Mouse (Mus musculus) kidney, embryonic 16.5 days (tissue): ENCODE data around the gene Zfp865. TPM values are rescaled to one million over a fixed set of nuclear protein-coding genes. Genes with fewer than 3 reads are reported as not detected.

ENCODE experiments used
- ATAC-seq: fragments of 200-750 bp; cut with Nextera tagmentation; 2 replicates; pipeline ENCODE4 v1.8.0; 2017; ENCODE audit warnings: moderate TSS enrichment; ENCODE audit not compliant: low FRiP score, low TSS enrichment
- H3K27ac ChIP-seq: fragments of 300-500 bp; sonication (generic); 2 replicates; pipeline ENCODE4 v1.5.1; 2014; ENCODE audit warnings: low read length
- H3K27me3 ChIP-seq: fragments of 300-500 bp; sonication (generic); 2 replicates; pipeline ENCODE4 v1.6.1; 2014; ENCODE audit warnings: low read length, control low read depth, mixed read lengths; ENCODE audit not compliant: insufficient read depth
- H3K36me3 ChIP-seq: fragments of 300-500 bp; sonication (generic); 2 replicates; pipeline ENCODE4 v1.6.1; 2014; ENCODE audit warnings: low read length, control low read depth, mixed read lengths; ENCODE audit not compliant: insufficient read depth
- H3K4me1 ChIP-seq: fragments of 300-500 bp; sonication (generic); 2 replicates; pipeline ENCODE4 v1.6.1; 2014; ENCODE audit warnings: low read length, control low read depth, mixed read lengths; ENCODE audit not compliant: insufficient read depth
- H3K4me2 ChIP-seq: fragments of 300-500 bp; sonication (generic); replicated peaks from 2 replicates; pipeline ENCODE4 v1.6.1; 2014; ENCODE audit warnings: low read depth, low read length
- H3K4me3 ChIP-seq: fragments of 300-500 bp; sonication (generic); 2 replicates; pipeline ENCODE4 v1.5.1; 2014; ENCODE audit warnings: mild to moderate bottlenecking, low read length
- H3K9ac ChIP-seq: fragments of 300-500 bp; sonication (generic); replicated peaks from 2 replicates; pipeline ENCODE4 v1.6.1; 2014; ENCODE audit warnings: low read length
- H3K9me3 ChIP-seq: fragments of 300-500 bp; sonication (generic); 2 replicates; pipeline ENCODE4 v1.6.1; 2016; ENCODE audit warnings: low read length, control low read depth
- WGBS: fragments of 180-500 bp; shearing (Covaris S2); extraction: QIAGEN DNeasy Blood & Tissue Kit; methylation state at CpG from one replicate; pipeline ENCODE4 v1.1.7; 2014; 5-methylcytosine and 5-hydroxymethylcytosine counted together
- polyA plus RNA-seq: library from polyadenylated mRNA; unstranded; fragments of >200 nt; fragmentation: Nextera tagmentation; extraction: Ambion mirVana; gene quantifications from 2 replicates; pipeline ENCODE4 v1.2.1, GENCODE M21; 2015

Gene Zfp865
- polyA plus RNA-seq, 1 experiment from 2014 or later, result 6.6 TPM

GRCm38 (mm10) chr7:5030554-5031275, 10.5 kb downstream of the Zfp865 start:
- WGBS, result 83% methylated on average over 63 of the region's 63 CpGs
- H3K36me3 ChIP-seq, result peaks cover 92% of the 10 kb centered on the region

GRCm38 (mm10) chr7:5031496-5031895, 11.3 kb downstream of the Zfp865 start:
- Histone ChIP-seq H3K9me3 (peaks cover 51% of the 10 kb centered on the region), H3K27ac (no peak overlapping the region), H3K27me3 (no peaks in the 10 kb centered on the region), H3K9ac (no peak overlapping the region), H3K4me2 (no peak overlapping the region), H3K4me3 (no peak overlapping the region), H3K4me1 (no peaks in the 10 kb centered on the region), H3K36me3 (peaks cover 94% of the 10 kb centered on the region)
- ATAC-seq, result 0 out of 2 replicates have a peak, but pooled peaks have one; percentile 4
- 84% methylated on average over 46 of the region's 46 CpGs for WGBS

More at GRCm38 (mm10) chr7:5030554-5031275, 10.5 kb downstream of the Zfp865 start:
- peaks cover 46% of the 10 kb centered on the region for H3K9me3 ChIP-seq
- H3K27me3 ChIP-seq, result no peaks in the 10 kb centered on the region
- H3K4me1 ChIP-seq, result no peaks in the 10 kb centered on the region
- H3K4me2 ChIP-seq, result no peak overlapping the region
- H3K4me3 ChIP-seq, result no peak overlapping the region
- no peak overlapping the region for H3K9ac ChIP-seq
- no peak overlapping the region for H3K27ac ChIP-seq
- ATAC-seq, result no peak

GRCm38 (mm10) chr7:5033818-5034217, 13.6 kb downstream of the Zfp865 start, which contains the start of gene 4632433K11Rik:
Gene 4632433K11Rik (plus strand): TSS chr7:5034118.
- WGBS, result 92% methylated on average over 3 of the region's 3 CpGs
- no peak within 1 kb of the TSS for H3K4me2 ChIP-seq
- peaks cover 46% of the 10 kb centered on the region for H3K9me3 ChIP-seq
- ATAC-seq, result no peak
- H3K4me3 ChIP-seq, result no peak within 1 kb of the TSS
- H3K9ac ChIP-seq, result no peak within 1 kb of the TSS
- peaks cover 7% of the 10 kb centered on the region; the same call in 1 of the 2 replicates for H3K4me1 ChIP-seq
- H3K27me3 ChIP-seq, result no peaks in the 10 kb centered on the region
- H3K27ac ChIP-seq, result no peak within 1 kb of the TSS
- H3K36me3 ChIP-seq, result peaks cover 75% of the 10 kb centered on the region

GRCm38 (mm10) chr7:5035628-5036027, 15.5 kb downstream of the Zfp865 start:
- Histone ChIP-seq H3K9ac (no peak overlapping the region), H3K4me1 (peaks cover 16% of the 10 kb centered on the region; the same call in 1 of the 2 replicates), H3K27ac (no peak overlapping the region), H3K9me3 (peaks cover 28% of the 10 kb centered on the region), H3K36me3 (peaks cover 57% of the 10 kb centered on the region), H3K4me3 (no peak overlapping the region), H3K27me3 (no peaks in the 10 kb centered on the region), H3K4me2 (no peak overlapping the region)
- ATAC-seq, result no peak
- WGBS, result 94% methylated on average over 17 of the region's 17 CpGs

- Histone ChIP-seq H3K9me3 (peaks cover 23% of the 10 kb centered on the region), H3K9ac (no peak overlapping the region), H3K27me3 (no peaks in the 10 kb centered on the region), H3K36me3 (peaks cover 53% of the 10 kb centered on the region), H3K4me3 (no peak overlapping the region), H3K4me1 (peaks cover 16% of the 10 kb centered on the region; the same call in 1 of the 2 replicates), H3K27ac (no peak overlapping the region), H3K4me2 (no peak overlapping the region)
- no peak for ATAC-seq
- 94% methylated on average over 9 of the region's 9 CpGs for WGBS
These were observed 16.0 kb downstream of the Zfp865 start for GRCm38 (mm10) chr7:5036136-5036535.

GRCm38 (mm10) chr7:5037026-5037425, 16.9 kb downstream of the Zfp865 start:
- Histone ChIP-seq H3K4me3 (no peak overlapping the region), H3K36me3 (peaks cover 47% of the 10 kb centered on the region), H3K27ac (no peak overlapping the region), H3K4me2 (no peak overlapping the region), H3K9ac (no peak overlapping the region), H3K9me3 (peaks cover 14% of the 10 kb centered on the region), H3K27me3 (no peaks in the 10 kb centered on the region), H3K4me1 (peaks cover 16% of the 10 kb centered on the region; the same call in 1 of the 2 replicates)
- ATAC-seq, result no peak
- WGBS, result 95% methylated on average over 7 of the region's 7 CpGs

- no peak overlapping the region for H3K9ac ChIP-seq
- peaks cover 43% of the 10 kb centered on the region for H3K36me3 ChIP-seq
- peak overlapping the region; percentile 99 for H3K27ac ChIP-seq
- peaks cover 10% of the 10 kb centered on the region; the same call in 1 of the 2 replicates for H3K9me3 ChIP-seq
- H3K4me3 ChIP-seq, result peak overlapping the region; percentile 81
- no peaks in the 10 kb centered on the region for H3K27me3 ChIP-seq
- H3K4me2 ChIP-seq, result peak overlapping the region; percentile 48
- peaks cover 16% of the 10 kb centered on the region; the same call in 1 of the 2 replicates for H3K4me1 ChIP-seq
- WGBS, result 87% methylated on average over 8 of the region's 8 CpGs
- ATAC-seq, result no peak
These were observed 17.3 kb downstream of the Zfp865 start for GRCm38 (mm10) chr7:5037467-5037866.

GRCm38 (mm10) chr7:5038109-5038732, 18.0 kb downstream of the Zfp865 start, which contains the start of gene Zfp784:
Gene Zfp784 (minus strand): TSS chr7:5038446.
- WGBS, result under 1% methylated on average over 48 of the region's 48 CpGs
- peaks cover 16% of the 10 kb centered on the region; the same call in 1 of the 2 replicates for H3K4me1 ChIP-seq
- H3K27me3 ChIP-seq, result no peaks in the 10 kb centered on the region
- ATAC-seq, result peak; percentile 97
- H3K4me2 ChIP-seq, result peak within 1 kb of the TSS; percentile 48
- peak within 1 kb of the TSS; percentile 95 for H3K9ac ChIP-seq
- peak within 1 kb of the TSS; percentile 81 for H3K4me3 ChIP-seq
- H3K9me3 ChIP-seq, result peaks cover 6% of the 10 kb centered on the region; the same call in 1 of the 2 replicates
- peaks cover 35% of the 10 kb centered on the region for H3K36me3 ChIP-seq
- peak within 1 kb of the TSS; percentile 99 for H3K27ac ChIP-seq

- H3K36me3 ChIP-seq, result peaks cover 30% of the 10 kb centered on the region
- peak overlapping the region; percentile 99 for H3K27ac ChIP-seq
- WGBS, result 27% methylated on average over 5 of the region's 5 CpGs
- no peaks in the 10 kb centered on the region for H3K27me3 ChIP-seq
- peak overlapping the region; percentile 48 for H3K4me2 ChIP-seq
- peaks cover 6% of the 10 kb centered on the region; the same call in 1 of the 2 replicates for H3K9me3 ChIP-seq
- H3K4me3 ChIP-seq, result peak overlapping the region; percentile 81
- H3K9ac ChIP-seq, result peak overlapping the region; percentile 95
- peaks cover 16% of the 10 kb centered on the region; the same call in 1 of the 2 replicates for H3K4me1 ChIP-seq
- no peak for ATAC-seq
These were observed 18.8 kb downstream of the Zfp865 start for GRCm38 (mm10) chr7:5038940-5039339.
